Mouse (Mus musculus) hindbrain, embryonic 14.5 days (tissue): ENCODE data around the gene Fryl. TPM values are rescaled to one million over a fixed set of nuclear protein-coding genes. Genes with fewer than 3 reads are reported as not detected.

Experiments used
- ATAC-seq: fragments of 200-750 bp; cut with Nextera tagmentation; 2 replicates; pipeline ENCODE4 v1.8.0; 2017; ENCODE audit warnings: moderate number of reproducible peaks, mild to moderate bottlenecking, moderate TSS enrichment, moderate library complexity; ENCODE audit not compliant: low FRiP score
- DNase-seq: peaks from one replicate; pipeline ENCODE4 v3.0.0-alpha.2; 2015; ENCODE audit warnings: low spot score
- H3K27ac ChIP-seq: fragments of 300-500 bp; sonication (generic); 2 replicates; pipeline ENCODE4 v1.5.1; 2014; ENCODE audit warnings: mild to moderate bottlenecking, moderate library complexity
- H3K27me3 ChIP-seq: fragments of 300-500 bp; sonication (generic); 2 replicates; pipeline ENCODE4 v1.6.1; 2014; ENCODE audit warnings: mild to moderate bottlenecking, low read length, mixed read lengths; ENCODE audit not compliant: control insufficient read depth, insufficient read depth
- H3K36me3 ChIP-seq: fragments of 300-500 bp; sonication (generic); replicated peaks from 2 replicates; pipeline ENCODE4 v1.6.1; 2014; ENCODE audit not compliant: control insufficient read depth, insufficient read depth
- H3K4me1 ChIP-seq: fragments of 300-500 bp; sonication (generic); replicated peaks from 2 replicates; pipeline ENCODE4 v1.6.1; 2014; ENCODE audit warnings: antibody characterized with exemption, low read length, mixed read lengths; ENCODE audit not compliant: control insufficient read depth, insufficient read depth
- H3K4me2 ChIP-seq: fragments of 300-500 bp; sonication (generic); replicated peaks from 2 replicates; pipeline ENCODE4 v1.6.1; 2014; ENCODE audit warnings: mild to moderate bottlenecking, moderate library complexity
- H3K4me3 ChIP-seq: fragments of 300-500 bp; sonication (generic); replicated peaks from 2 replicates; pipeline ENCODE4 v1.5.1; 2014; ENCODE audit warnings: mild to moderate bottlenecking, low read length
- H3K9ac ChIP-seq: fragments of 300-500 bp; sonication (generic); 2 replicates; pipeline ENCODE4 v1.6.1; 2014
- H3K9me3 ChIP-seq: fragments of 300-500 bp; sonication (generic); 2 replicates; pipeline ENCODE4 v1.6.1; 2016; ENCODE audit warnings: low read length; ENCODE audit not compliant: control insufficient read depth
- WGBS: fragments of 180-500 bp; shearing (Covaris S2); extraction: QIAGEN DNeasy Blood & Tissue Kit; methylation state at CpG from one replicate; pipeline ENCODE4 v1.1.7; 2014; 5-methylcytosine and 5-hydroxymethylcytosine counted together
- polyA plus RNA-seq: library from polyadenylated mRNA; unstranded; fragments of >200 nt; fragmentation: Nextera tagmentation; extraction: Ambion mirVana; gene quantifications from 2 replicates; pipeline ENCODE4 v1.2.1, GENCODE M21; 2014

Gene Fryl
- polyA plus RNA-seq, 1 experiment from 2014 or later: 40.7 TPM

DNA sequence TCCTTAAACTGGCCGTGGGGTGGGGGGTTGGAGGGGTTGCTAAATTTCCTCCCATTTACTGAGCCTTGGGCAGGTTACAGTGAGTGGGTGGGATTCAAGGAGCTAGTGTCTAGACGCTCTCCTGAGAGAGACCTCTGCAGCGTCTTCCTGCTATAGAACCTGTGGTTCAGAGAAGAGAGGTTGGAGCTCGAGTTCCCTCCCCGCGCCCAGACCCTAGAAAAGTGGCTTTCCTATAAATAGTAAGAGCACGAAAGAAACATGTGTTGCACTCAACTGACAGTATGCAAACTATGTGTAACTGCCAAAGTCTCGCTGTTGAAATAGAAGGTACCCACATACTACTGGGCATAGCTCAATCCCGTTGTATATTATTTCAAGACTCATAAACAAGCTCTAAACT lies 49.7 kb downstream of the Fryl start:
- DNase-seq: no peak
- 88% methylated on average over 9 of the region's 9 CpGs for WGBS

DNA sequence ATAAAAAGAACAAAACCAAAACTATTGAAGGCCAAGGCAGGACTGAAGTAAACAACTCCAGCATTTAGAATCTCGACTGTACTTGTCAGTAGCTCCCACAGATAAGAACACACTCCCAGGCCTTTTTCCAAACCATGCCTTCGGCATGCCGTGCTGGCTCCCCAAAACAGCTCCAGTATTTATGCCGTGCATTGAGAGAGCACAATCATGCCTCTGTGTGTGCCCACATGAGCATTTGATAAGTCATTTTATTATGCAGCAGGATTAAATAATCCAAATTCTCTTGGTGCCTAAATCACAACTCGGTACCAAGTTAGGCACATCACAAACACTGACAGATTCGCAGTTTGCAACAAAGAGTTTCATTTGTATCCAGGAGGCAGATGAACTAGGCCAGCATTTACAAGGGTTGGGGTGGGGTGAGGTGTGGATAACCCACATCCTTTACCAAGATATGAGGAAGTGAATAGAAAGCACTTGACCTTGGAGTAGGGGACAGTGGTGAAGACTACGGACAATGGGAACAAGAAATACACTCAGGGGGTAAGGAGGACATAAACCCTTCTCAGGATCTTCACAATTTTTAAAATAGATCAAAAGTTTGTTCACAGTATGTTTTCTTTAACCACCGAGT lies 50.3 kb downstream of the Fryl start:
- no peaks in the 10 kb centered on the region for H3K4me1 ChIP-seq
- H3K9me3 ChIP-seq: no peaks in the 10 kb centered on the region
- no peaks in the 10 kb centered on the region for H3K36me3 ChIP-seq
- 87% methylated on average over 8 of the region's 8 CpGs for WGBS
- no peak overlapping the region for H3K9ac ChIP-seq
- H3K27me3 ChIP-seq: no peaks in the 10 kb centered on the region
- no peak overlapping the region for H3K27ac ChIP-seq
- DNase-seq (no peak), ATAC-seq (no peak)
- H3K4me2 ChIP-seq: no peak overlapping the region
- H3K4me3 ChIP-seq: no peak overlapping the region

More for the DNA sequence above, 49.7 kb downstream of the Fryl start:
- Histone ChIP-seq H3K27ac (no peak overlapping the region), H3K9ac (no peak overlapping the region), H3K27me3 (no peaks in the 10 kb centered on the region), H3K9me3 (no peaks in the 10 kb centered on the region), H3K4me3 (no peak overlapping the region), H3K4me2 (no peak overlapping the region), H3K4me1 (no peaks in the 10 kb centered on the region), H3K36me3 (no peaks in the 10 kb centered on the region)
- no peak for ATAC-seq

DNA sequence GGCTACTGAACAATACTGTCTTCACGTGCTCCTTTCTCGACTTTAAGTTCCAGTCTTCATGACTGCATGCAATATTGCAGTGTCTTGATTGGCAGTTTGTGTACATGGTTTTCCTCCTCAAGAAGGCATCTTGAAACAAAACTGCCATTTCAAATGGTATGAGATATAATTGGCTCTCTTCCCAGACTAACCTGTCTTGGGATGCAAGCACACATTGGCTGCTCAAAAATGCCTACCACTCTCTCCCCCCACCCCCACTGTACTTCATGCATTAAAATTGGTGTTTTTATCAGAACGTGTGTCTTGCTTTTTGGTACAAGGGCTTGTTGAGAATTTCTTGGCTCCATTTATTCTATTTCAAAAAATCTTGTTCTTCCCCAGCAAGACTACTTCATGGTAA lies 51.4 kb downstream of the Fryl start:
- H3K9ac ChIP-seq: no peak overlapping the region
- H3K9me3 ChIP-seq: no peaks in the 10 kb centered on the region
- H3K4me3 ChIP-seq: no peak overlapping the region
- H3K4me2 ChIP-seq: no peak overlapping the region
- ATAC-seq (no peak), DNase-seq (no peak)
- no peaks in the 10 kb centered on the region for H3K36me3 ChIP-seq
- H3K4me1 ChIP-seq: no peaks in the 10 kb centered on the region
- H3K27ac ChIP-seq: no peak overlapping the region
- WGBS: 82% methylated on average over 3 of the region's 3 CpGs
- H3K27me3 ChIP-seq: no peaks in the 10 kb centered on the region

DNA sequence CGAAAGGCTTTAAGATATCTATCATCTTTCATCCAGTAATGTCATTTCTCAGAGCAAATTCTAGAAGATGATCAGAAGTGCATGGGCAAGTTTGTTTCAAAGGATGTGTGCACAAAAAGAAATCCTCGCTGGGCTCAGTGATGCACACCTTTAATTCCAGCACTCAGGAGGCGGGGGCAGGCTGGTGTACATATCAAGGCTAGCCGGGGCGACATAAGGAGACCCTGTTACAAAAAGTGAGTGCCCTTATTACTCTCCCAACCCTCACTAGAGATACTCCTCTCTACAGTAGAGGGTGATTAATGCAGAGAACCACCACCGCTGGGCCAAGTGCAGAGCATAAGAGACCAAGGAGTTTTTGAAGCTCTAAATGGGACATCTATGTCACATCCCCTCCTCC lies 53.9 kb downstream of the Fryl start:
- no peak overlapping the region for H3K4me3 ChIP-seq
- H3K9ac ChIP-seq: no peak overlapping the region
- no peak overlapping the region for H3K27ac ChIP-seq
- no peak overlapping the region for H3K4me2 ChIP-seq
- ATAC-seq: no peak
- no peaks in the 10 kb centered on the region for H3K4me1 ChIP-seq
- H3K27me3 ChIP-seq: no peaks in the 10 kb centered on the region
- H3K36me3 ChIP-seq: no peaks in the 10 kb centered on the region
- no peak for DNase-seq
- WGBS: 97% methylated on average over 6 of the region's 6 CpGs
- H3K9me3 ChIP-seq: no peaks in the 10 kb centered on the region

DNA sequence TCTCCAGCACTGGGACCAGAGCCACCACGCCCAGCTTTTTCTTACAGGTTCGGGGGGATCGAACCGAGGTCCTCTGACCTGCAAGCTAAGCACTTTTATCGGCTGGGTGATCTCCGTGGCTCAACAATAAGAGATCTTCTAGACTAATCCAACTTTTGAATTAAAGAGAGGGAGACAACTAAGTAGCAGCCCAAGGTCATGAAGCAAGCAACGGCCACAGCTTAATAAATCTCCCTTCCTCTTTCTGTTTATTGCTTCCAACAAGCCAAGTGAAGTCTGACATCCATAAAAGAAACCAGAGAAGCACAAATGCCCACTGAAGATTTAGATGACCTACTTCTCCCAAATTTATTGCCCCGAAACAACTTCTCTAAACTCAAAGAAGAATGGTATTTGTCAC lies 54.3 kb downstream of the Fryl start:
- H3K27ac ChIP-seq: no peak overlapping the region
- no peaks in the 10 kb centered on the region for H3K4me1 ChIP-seq
- 95% methylated on average over 8 of the region's 8 CpGs for WGBS
- no peak overlapping the region for H3K4me3 ChIP-seq
- no peaks in the 10 kb centered on the region for H3K36me3 ChIP-seq
- ATAC-seq (no peak), DNase-seq (no peak)
- no peaks in the 10 kb centered on the region for H3K27me3 ChIP-seq
- H3K9me3 ChIP-seq: no peaks in the 10 kb centered on the region
- no peak overlapping the region for H3K4me2 ChIP-seq
- H3K9ac ChIP-seq: no peak overlapping the region

DNA sequence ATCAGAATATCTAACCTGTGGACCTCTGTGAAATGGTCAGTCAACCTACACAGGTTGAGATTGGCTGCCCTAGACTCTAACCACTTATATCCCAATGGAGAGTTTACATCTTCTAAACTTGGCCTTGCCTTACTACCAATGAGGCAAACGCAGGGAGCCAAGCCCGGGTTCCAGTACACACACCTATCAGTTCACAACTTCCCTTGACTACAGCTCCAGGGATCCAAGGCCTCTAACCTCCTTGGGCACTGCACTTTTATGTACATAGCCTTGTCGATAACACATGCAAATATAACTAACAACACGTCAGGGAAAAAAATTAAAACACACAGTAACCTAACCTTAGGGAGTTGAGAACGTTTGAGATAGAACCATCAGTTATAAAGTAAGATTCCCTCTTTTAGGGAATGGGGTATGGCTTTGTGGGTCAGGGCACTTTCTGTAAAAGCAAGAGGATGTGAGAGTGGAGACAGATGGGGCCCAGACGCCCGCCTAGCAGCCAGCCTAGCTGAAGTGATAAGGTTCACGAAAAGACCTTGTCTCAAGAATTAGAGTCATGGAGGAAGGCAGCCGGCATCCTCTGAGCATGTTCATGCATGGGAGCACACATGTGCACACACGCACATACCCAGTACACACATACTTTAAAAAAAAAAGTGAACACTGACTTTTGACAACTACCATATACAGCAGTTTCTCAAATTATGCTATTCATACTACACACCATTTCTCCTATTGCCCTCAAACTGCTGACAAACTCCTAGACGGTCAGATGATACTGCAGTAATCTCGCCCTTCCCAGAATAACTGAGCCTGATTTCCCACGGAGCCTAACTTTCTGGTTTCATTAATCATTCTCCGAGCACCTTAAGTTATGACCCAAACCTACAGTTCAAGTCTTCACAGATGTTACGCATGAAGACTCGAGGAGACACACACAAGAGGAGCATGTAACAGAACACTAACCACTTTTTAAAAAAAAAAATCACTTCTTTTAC lies 55.7 kb downstream of the Fryl start:
- Histone ChIP-seq H3K27me3 (no peaks in the 10 kb centered on the region), H3K36me3 (no peaks in the 10 kb centered on the region), H3K4me1 (no peaks in the 10 kb centered on the region), H3K4me3 (no peak overlapping the region), H3K9me3 (no peaks in the 10 kb centered on the region), H3K4me2 (no peak overlapping the region), H3K9ac (no peak overlapping the region), H3K27ac (no peak overlapping the region)
- 88% methylated on average over 16 of the region's 16 CpGs for WGBS
- DNase-seq: no peak
- ATAC-seq: no peak

DNA sequence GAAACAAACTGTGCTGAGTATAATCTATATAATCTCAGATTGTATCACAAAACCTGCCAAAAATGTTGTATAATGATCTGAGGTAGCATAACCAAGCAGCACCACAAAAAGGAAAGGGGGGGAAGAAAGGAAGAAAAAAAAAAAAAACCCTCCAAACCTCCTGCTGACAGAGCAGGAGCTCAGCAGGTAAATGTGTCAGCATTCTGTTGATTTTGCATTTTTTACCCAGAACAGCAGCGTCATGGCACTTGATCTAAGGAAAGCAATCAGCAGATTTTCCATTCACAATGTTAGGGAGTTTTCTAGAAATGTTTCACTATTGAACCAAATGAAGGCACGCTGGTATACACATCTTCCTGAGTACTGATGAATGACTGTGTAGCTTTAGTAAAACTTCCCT lies 56.8 kb downstream of the Fryl start:
- H3K9me3 ChIP-seq: no peaks in the 10 kb centered on the region
- no peak overlapping the region for H3K4me3 ChIP-seq
- no peaks in the 10 kb centered on the region for H3K4me1 ChIP-seq
- ATAC-seq (no peak), DNase-seq (no peak)
- H3K27me3 ChIP-seq: no peaks in the 10 kb centered on the region
- H3K9ac ChIP-seq: no peak overlapping the region
- no peak overlapping the region for H3K27ac ChIP-seq
- H3K36me3 ChIP-seq: no peaks in the 10 kb centered on the region
- WGBS: 80% methylated on average over 2 of the region's 2 CpGs
- no peak overlapping the region for H3K4me2 ChIP-seq

DNA sequence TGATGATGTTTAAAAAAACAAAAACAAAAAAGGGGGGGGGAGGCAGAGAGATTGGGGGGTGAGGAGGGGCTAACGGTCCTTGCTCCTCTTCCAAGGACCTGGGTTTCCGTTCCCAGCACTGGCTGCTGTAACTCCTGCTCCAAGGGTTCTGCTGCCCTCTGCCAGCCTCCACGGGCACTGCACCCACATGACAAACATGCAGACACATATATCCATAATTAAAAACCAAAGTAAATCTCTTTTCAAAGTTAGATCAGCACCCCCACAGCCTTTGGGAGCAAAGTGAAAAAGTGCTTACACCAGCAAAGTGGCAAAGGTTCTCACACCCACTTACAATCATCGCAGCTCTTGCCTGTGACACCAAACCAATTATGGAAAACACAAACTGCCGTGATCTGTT lies 57.7 kb downstream of the Fryl start:
- Histone ChIP-seq H3K4me2 (no peak overlapping the region), H3K9ac (no peak overlapping the region), H3K9me3 (no peaks in the 10 kb centered on the region), H3K27me3 (no peaks in the 10 kb centered on the region), H3K4me1 (no peaks in the 10 kb centered on the region), H3K4me3 (no peak overlapping the region), H3K36me3 (no peaks in the 10 kb centered on the region), H3K27ac (no peak overlapping the region)
- ATAC-seq: no peak
- 95% methylated on average over 5 of the region's 5 CpGs for WGBS
- DNase-seq: no peak

DNA sequence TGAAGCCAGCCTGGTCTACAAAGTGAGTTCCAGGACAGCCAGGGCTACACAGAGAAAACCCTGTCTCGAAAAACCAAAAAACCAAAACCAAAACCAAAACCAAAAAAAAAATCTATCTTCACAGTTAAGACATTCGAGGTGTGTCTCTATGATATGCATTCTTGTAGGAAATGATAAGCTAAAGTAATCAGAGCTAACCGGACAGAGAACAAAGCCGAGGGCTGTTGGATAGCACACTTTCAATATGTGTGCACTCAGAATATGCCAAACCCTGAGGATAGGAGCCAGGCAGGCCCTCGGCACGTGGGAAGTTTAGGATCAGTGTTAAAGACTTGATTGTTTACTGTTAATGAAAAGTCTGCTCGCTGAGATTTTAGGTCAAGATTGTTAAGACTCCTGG lies 58.6 kb downstream of the Fryl start:
- WGBS: 95% methylated on average over 7 of the region's 7 CpGs
- Histone ChIP-seq H3K9me3 (no peaks in the 10 kb centered on the region), H3K4me1 (no peaks in the 10 kb centered on the region), H3K9ac (no peak overlapping the region), H3K4me3 (no peak overlapping the region), H3K27ac (no peak overlapping the region), H3K4me2 (no peak overlapping the region), H3K27me3 (no peaks in the 10 kb centered on the region), H3K36me3 (no peaks in the 10 kb centered on the region)
- ATAC-seq (no peak), DNase-seq (no peak)
